Mouse (Mus musculus): ENCODE results near the gene Slc35c2.

DNA sequence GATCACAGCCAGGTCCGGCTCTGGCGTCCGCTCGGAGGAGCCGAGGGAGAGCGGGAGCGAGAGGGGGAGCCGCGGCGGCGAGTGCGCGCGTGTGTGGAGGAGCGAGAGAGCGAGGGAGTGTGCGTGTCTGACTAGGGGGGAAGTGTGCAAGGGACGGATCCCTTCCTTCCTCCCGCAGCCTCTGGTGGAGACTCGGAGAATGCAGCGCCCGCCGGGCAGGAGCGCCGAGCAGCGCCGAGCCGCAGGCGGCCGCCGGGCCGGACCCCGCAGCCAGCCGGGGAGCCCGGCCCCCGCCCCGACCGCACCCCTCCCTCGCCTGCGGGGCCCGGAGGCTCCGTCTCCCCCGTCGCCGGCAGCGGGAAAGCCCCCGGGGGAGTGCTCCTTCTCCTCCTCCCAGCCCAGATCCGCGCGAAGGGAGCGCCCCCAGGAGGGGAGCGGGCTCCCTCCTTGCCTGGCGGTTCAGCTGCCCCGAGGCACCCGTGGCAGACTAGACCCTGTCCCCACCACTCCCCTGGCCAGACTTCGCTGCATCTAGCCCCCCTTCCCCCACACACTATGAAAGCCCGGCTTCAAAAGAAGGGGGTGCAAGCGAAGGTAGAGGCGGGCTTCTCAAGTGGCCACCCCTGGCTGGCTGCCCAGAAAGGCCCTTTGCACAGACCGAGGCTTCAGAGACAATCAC is 52.9 kb downstream of the Slc35c2 start, which contains the start of gene Cdh22:
- no peak for TF ChIP-seq USF1 (IDR thresholded peaks at IDR 0.05; ENCODE audit: low read depth)
- TF ChIP-seq CTCF (IDR thresholded peaks at IDR 0.05; ENCODE audit: control insufficient read depth, insufficient read depth, insufficient read length): no peak
- TF ChIP-seq MYOD1 (IDR thresholded peaks at IDR 0.05; ENCODE audit: control insufficient read depth, insufficient read length, low read depth): no peak
- no peak for TF ChIP-seq MAX (IDR thresholded peaks at IDR 0.05)
- TF ChIP-seq CEBPB (IDR thresholded peaks at IDR 0.05; ENCODE audit: low read depth): no peak
